In genomic region chr1:134151655-134152412, GRCm38 (mm10) we compare ENCODE assay signal across 9 mouse cellular contexts. TPM values are rescaled to one million over a fixed set of nuclear protein-coding genes. Genes with fewer than 3 reads are reported as not detected.
DNase-seq lines count a peak whose midpoint lies in the region; ATAC-seq and TF ChIP-seq lines count a peak whose summit lies in the region.
"Had no signal": no experiment of that assay in that cellular context is flagged by ENCODE, and none has a peak within 500 bp of the region (broad histone marks: within the 10 kb centered on the region; RNA-seq: fewer than 3 reads in every experiment).

No protein-coding gene starts in this region.

- intact Hi-C loops in heart, postnatal 25 days (cut with DNase I), result loop anchor here (1.0 to 2.0 kb wide), 4 partner anchors 43 to 180 kb away; partner anchors contain the start of gene Ppfia4

- DNase-seq in G1E (ENCODE audit: low spot score), result peak; percentile 74
- DNase-seq in cerebellum, adult 11 months, result peak; percentile 85
- peak; percentile 38 for DNase-seq in heart, postnatal 25 days (ENCODE audit: low spot score)
- peak; percentile 72 for DNase-seq in large intestine, adult 2 months (ENCODE audit: low read depth, low spot score)
- peak; percentile 88 for DNase-seq in liver, postnatal 0 days
- peak; percentile 85 for DNase-seq in testis, postnatal 10 days (ENCODE audit: low spot score)

- H3K36me3 ChIP-seq in G1E (replicated peaks), result no peaks in the 10 kb centered on the region
- no peaks in the 10 kb centered on the region for H3K36me3 ChIP-seq in forebrain, embryonic 15.5 days
- H3K36me3 ChIP-seq in liver, postnatal 0 days (replicated peaks; ENCODE audit: insufficient read depth, low read length), result no peaks in the 10 kb centered on the region
- H3K36me3 ChIP-seq in neural tube, embryonic 15.5 days, result no peaks in the 10 kb centered on the region

- H3K9me3 ChIP-seq in G1E (replicated peaks), result 0 out of 2 replicates have a peak, but pooled peaks cover 2% of the 10 kb centered on the region
- no peaks in the 10 kb centered on the region; the same call in 1 of the 2 replicates for H3K9me3 ChIP-seq in forebrain, embryonic 15.5 days
- no peaks in the 10 kb centered on the region for H3K9me3 ChIP-seq in liver, postnatal 0 days (ENCODE audit: low read length)
- H3K9me3 ChIP-seq in neural tube, embryonic 15.5 days (replicated peaks), result 0 out of 2 replicates have a peak, but pooled peaks cover 2% of the 10 kb centered on the region

- TF ChIP-seq EP300 in liver, postnatal 0 days (IDR thresholded peaks at IDR 0.05; ENCODE audit: low read depth), result no peak

- ATAC-seq in G1E (ENCODE audit: extremely low read depth, insufficient number of reproducible peaks, low FRiP score, poor library complexity, severe bottlenecking), result no peak
- ATAC-seq in forebrain, embryonic 15.5 days (replicated peaks), result peak; percentile 88
- peak; percentile 76 for ATAC-seq in liver, postnatal 0 days
- peak; percentile 83 for ATAC-seq in neural tube, embryonic 15.5 days (ENCODE audit: low FRiP score)

- H3K27me3 ChIP-seq in G1E (ENCODE audit: insufficient read depth, low read length), result peaks cover 28% of the 10 kb centered on the region
- no peaks in the 10 kb centered on the region for H3K27me3 ChIP-seq in forebrain, embryonic 15.5 days
- H3K27me3 ChIP-seq in liver, postnatal 0 days (ENCODE audit: insufficient read depth, low read length), result no peaks in the 10 kb centered on the region
- 0 out of 2 replicates have a peak, but pooled peaks cover 4% of the 10 kb centered on the region for H3K27me3 ChIP-seq in neural tube, embryonic 15.5 days (replicated peaks)

- 33% methylated on average over 13 of the region's 13 CpGs for WGBS in forebrain, embryonic 15.5 days
- 22% methylated on average over 13 of the region's 13 CpGs for WGBS in large intestine, adult 2 months
- WGBS in liver, postnatal 0 days (ENCODE audit: insufficient replicate concordance), result 22% methylated on average over 13 of the region's 13 CpGs
- WGBS in neural tube, embryonic 15.5 days, result 30% methylated on average over 13 of the region's 13 CpGs

- no peak overlapping the region for H3K27ac ChIP-seq in forebrain, embryonic 15.5 days (replicated peaks)
- no peak overlapping the region for H3K27ac ChIP-seq in liver, postnatal 0 days (ENCODE audit: low read depth)
- no peak overlapping the region for H3K27ac ChIP-seq in neural tube, embryonic 15.5 days (replicated peaks)
- H3K27ac ChIP-seq: macrophage had no signal

- peak; percentile 89 for TF ChIP-seq CTCF in G1E (IDR thresholded peaks at IDR 0.05; ENCODE audit: low read depth, low read length)
- peak; percentile 95 for TF ChIP-seq CTCF in liver, postnatal 0 days (IDR thresholded peaks at IDR 0.05; ENCODE audit: low read depth)

- peaks cover 47% of the 10 kb centered on the region for H3K4me1 ChIP-seq in G1E (ENCODE audit: insufficient read depth, low read depth, low read length)
- H3K4me1 ChIP-seq in forebrain, embryonic 15.5 days, result no peaks in the 10 kb centered on the region
- no peaks in the 10 kb centered on the region for H3K4me1 ChIP-seq in liver, postnatal 0 days (ENCODE audit: insufficient read depth)
- H3K4me1 ChIP-seq in neural tube, embryonic 15.5 days, result 0 out of 2 replicates have a peak, but pooled peaks cover 2% of the 10 kb centered on the region

- no peak overlapping the region for H3K4me3 ChIP-seq in G1E (ENCODE audit: low read depth, low read length)
- H3K4me3 ChIP-seq in forebrain, embryonic 15.5 days, result no peak overlapping the region
- no peak overlapping the region for H3K4me3 ChIP-seq in liver, postnatal 0 days (ENCODE audit: low read depth, low read length)
- no peak overlapping the region for H3K4me3 ChIP-seq in neural tube, embryonic 15.5 days (replicated peaks)

- no peak overlapping the region for H3K9ac ChIP-seq in forebrain, embryonic 15.5 days (replicated peaks)
- H3K9ac ChIP-seq in liver, postnatal 0 days (replicated peaks), result no peak overlapping the region
- no peak overlapping the region for H3K9ac ChIP-seq in neural tube, embryonic 15.5 days (replicated peaks)

- no peak overlapping the region for H3K4me2 ChIP-seq in forebrain, embryonic 15.5 days (replicated peaks)
- no peak overlapping the region for H3K4me2 ChIP-seq in liver, postnatal 0 days (ENCODE audit: low read depth, low read length)
- 0 out of 2 replicates have a peak overlapping the region, but pooled peaks have one; percentile 24 for H3K4me2 ChIP-seq in neural tube, embryonic 15.5 days

RNA-seq across cellular contexts. Expression of gene Chil1, which starts 30.1 kb away (rescaled TPM):
- total RNA-seq in G1E (2014; fragmentation: Nextera tagmentation), result not detected in 2 replicates
- total RNA-seq in G1E (2017), result not detected in 2 replicates
- polyA plus RNA-seq in G1E (2012), result not detected in 2 replicates
- 3.2 and 3.7 TPM in 2 replicates for polyA plus RNA-seq in forebrain, embryonic 15.5 days (2015; fragmentation: Nextera tagmentation; extraction: Ambion mirVana)
- total RNA-seq in heart, postnatal 25 days (2021), result under 1 TPM; 0.34 to 0.92 TPM
- polyA plus RNA-seq in large intestine, adult 2 months (2012; rRNA removed), result 2.3 and 2.6 TPM in 2 replicates
- 18.8 and 19.3 TPM in 2 replicates for polyA plus RNA-seq in liver, postnatal 0 days (2015; fragmentation: Nextera tagmentation; extraction: Ambion mirVana)
- 2.0 and 2.1 TPM in 2 replicates for polyA plus RNA-seq in neural tube, embryonic 15.5 days (2015; fragmentation: Nextera tagmentation; extraction: Ambion mirVana)

RNA-seq across cellular contexts. Expression of gene Chit1, which starts 40.8 kb away (rescaled TPM):
- not detected in 2 replicates for total RNA-seq in G1E (2014; fragmentation: Nextera tagmentation)
- total RNA-seq in G1E (2017), result not detected in 2 replicates
- polyA plus RNA-seq in G1E (2012), result not detected in 2 replicates
- polyA plus RNA-seq in forebrain, embryonic 15.5 days (2015; fragmentation: Nextera tagmentation; extraction: Ambion mirVana), result 0.17 and 0.24 TPM in 2 replicates
- total RNA-seq in heart, postnatal 25 days (2021), result not detected
- polyA plus RNA-seq in large intestine, adult 2 months (2012; rRNA removed), result not detected in 2 replicates
- 0.26 TPM in 2 replicates for polyA plus RNA-seq in liver, postnatal 0 days (2015; fragmentation: Nextera tagmentation; extraction: Ambion mirVana)
- 0.87 and 0.89 TPM in 2 replicates for polyA plus RNA-seq in neural tube, embryonic 15.5 days (2015; fragmentation: Nextera tagmentation; extraction: Ambion mirVana)
- polyA plus RNA-seq: macrophage had no signal

RNA-seq across cellular contexts. Expression of gene Mybph, which starts 41.4 kb away (rescaled TPM):
- total RNA-seq in G1E (2014; fragmentation: Nextera tagmentation) (not detected in 2 replicates), G1E (2017) (0.05 TPM in 1 of 2 replicates, not detected in the other)
- not detected in 2 replicates for polyA plus RNA-seq in G1E (2012)
- polyA plus RNA-seq in forebrain, embryonic 15.5 days (2015; fragmentation: Nextera tagmentation; extraction: Ambion mirVana), result not detected in 2 replicates
- not detected for total RNA-seq in heart, postnatal 25 days (2021)
- polyA plus RNA-seq in large intestine, adult 2 months (2012; rRNA removed), result 0.12 and 0.14 TPM in 2 replicates
- 0.14 TPM in 1 of 2 replicates, not detected in the other for polyA plus RNA-seq in liver, postnatal 0 days (2015; fragmentation: Nextera tagmentation; extraction: Ambion mirVana)
- 2.7 and 4.4 TPM in 2 replicates for polyA plus RNA-seq in neural tube, embryonic 15.5 days (2015; fragmentation: Nextera tagmentation; extraction: Ambion mirVana)
- polyA plus RNA-seq: macrophage had no signal

Comparison
In these comparisons a context has a peak if more than half of its experiments do, and no peak if none do; other contexts are left out.
1. DNase-seq: peak in every context shown above with its lines; median percentile 88 in liver, postnatal 0 days; 85 in cerebellum, adult 11 months; 85 in testis, postnatal 10 days; 74 in G1E; 72 in large intestine, adult 2 months; 38 in heart, postnatal 25 days.